Mouse (Mus musculus): Measurements from ENCODE around the gene Wdr61. TPM values are rescaled to one million over a fixed set of nuclear protein-coding genes. Genes with fewer than 3 reads are reported as not detected.
A peak's percentile ranks its signal among the peaks of the same experiment; 100 is the strongest.

Gene Wdr61
- polyA plus RNA-seq, 1 experiment from 2014 or later, result 179 TPM

- ATAC-seq (ENCODE audit: low FRiP score) (no peak), DNase-seq (ENCODE audit: low spot score, missing footprints) (no peak)
- 41% methylated on average over 8 of the region's 8 CpGs for WGBS
Measured at GRCm38 (mm10) chr9:54707288-54707999, 26.9 kb downstream of the Wdr61 start.

GRCm38 (mm10) chr9:54705561-54705960 is 28.8 kb downstream of the Wdr61 start:
- no peaks in the 10 kb centered on the region for H3K9me3 ChIP-seq (ENCODE audit: control insufficient read depth, low read length)
- no peaks in the 10 kb centered on the region for H3K4me1 ChIP-seq (ENCODE audit: control insufficient read depth, insufficient read depth, low read length)
- no peak overlapping the region for H3K4me2 ChIP-seq
- H3K4me3 ChIP-seq (ENCODE audit: low read depth, low read length), result no peak overlapping the region
- ATAC-seq (ENCODE audit: low FRiP score) (no peak), DNase-seq (ENCODE audit: low spot score, missing footprints) (no peak)
- H3K27ac ChIP-seq (ENCODE audit: low read depth, low read length), result no peak overlapping the region
- 72% methylated on average over 1 of the region's 1 CpGs for WGBS
- no peak overlapping the region for H3K9ac ChIP-seq (ENCODE audit: low read length)
- no peaks in the 10 kb centered on the region for H3K36me3 ChIP-seq (ENCODE audit: control insufficient read depth, insufficient read depth, low read length)
- peaks cover 4% of the 10 kb centered on the region for H3K27me3 ChIP-seq (ENCODE audit: control insufficient read depth, insufficient read depth, low read length)

More at GRCm38 (mm10) chr9:54707288-54707999, 26.9 kb downstream of the Wdr61 start:
- Histone ChIP-seq H3K27me3 (ENCODE audit: control insufficient read depth, insufficient read depth, low read length) (no peaks in the 10 kb centered on the region; the same call in 1 of the 2 replicates), H3K36me3 (ENCODE audit: control insufficient read depth, insufficient read depth, low read length) (no peaks in the 10 kb centered on the region), H3K4me2 (no peak overlapping the region), H3K9ac (ENCODE audit: low read length) (no peak overlapping the region), H3K9me3 (ENCODE audit: control insufficient read depth, low read length) (no peaks in the 10 kb centered on the region), H3K4me3 (ENCODE audit: low read depth, low read length) (no peak overlapping the region), H3K27ac (ENCODE audit: low read depth, low read length) (no peak overlapping the region), H3K4me1 (ENCODE audit: control insufficient read depth, insufficient read depth, low read length) (no peaks in the 10 kb centered on the region)

- 77% methylated on average over 5 of the region's 5 CpGs for WGBS
- Histone ChIP-seq H3K27ac (ENCODE audit: low read depth, low read length) (no peak overlapping the region), H3K36me3 (ENCODE audit: control insufficient read depth, insufficient read depth, low read length) (no peaks in the 10 kb centered on the region), H3K4me2 (no peak overlapping the region), H3K9me3 (ENCODE audit: control insufficient read depth, low read length) (no peaks in the 10 kb centered on the region), H3K9ac (ENCODE audit: low read length) (no peak overlapping the region), H3K4me3 (ENCODE audit: low read depth, low read length) (no peak overlapping the region), H3K4me1 (ENCODE audit: control insufficient read depth, insufficient read depth, low read length) (no peaks in the 10 kb centered on the region), H3K27me3 (ENCODE audit: control insufficient read depth, insufficient read depth, low read length) (peaks cover 13% of the 10 kb centered on the region)
- DNase-seq (ENCODE audit: low spot score, missing footprints) (no peak), ATAC-seq (ENCODE audit: low FRiP score) (no peak)
Measured at GRCm38 (mm10) chr9:54704361-54704760, 30.0 kb downstream of the Wdr61 start.

DNA sequence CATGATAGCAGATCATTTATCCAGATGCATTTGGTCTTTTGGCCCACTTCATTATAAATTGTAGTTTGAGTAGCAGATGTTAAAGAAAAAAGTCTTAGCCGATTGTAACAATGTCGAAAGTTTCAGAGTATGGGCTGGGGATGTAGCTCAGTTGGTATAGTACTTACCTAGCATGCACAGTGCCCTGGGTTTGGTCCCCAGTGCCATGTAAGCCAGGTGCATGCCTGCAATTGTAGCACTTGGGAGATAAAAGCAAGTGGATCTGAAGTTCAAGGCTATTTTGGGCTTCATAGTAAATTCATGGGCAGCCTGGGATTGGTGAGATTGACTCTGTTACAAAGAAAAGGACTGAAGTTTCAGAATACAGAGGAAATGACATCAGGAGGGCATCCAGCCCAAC is 31.7 kb downstream of the Wdr61 start:
- no peaks in the 10 kb centered on the region for H3K9me3 ChIP-seq (ENCODE audit: control insufficient read depth, low read length)
- no peak overlapping the region for H3K27ac ChIP-seq (ENCODE audit: low read depth, low read length)
- 86% methylated on average over 2 of the region's 2 CpGs for WGBS
- H3K4me2 ChIP-seq, result no peak overlapping the region
- H3K4me1 ChIP-seq (ENCODE audit: control insufficient read depth, insufficient read depth, low read length), result no peaks in the 10 kb centered on the region
- no peaks in the 10 kb centered on the region for H3K36me3 ChIP-seq (ENCODE audit: control insufficient read depth, insufficient read depth, low read length)
- H3K4me3 ChIP-seq (ENCODE audit: low read depth, low read length), result no peak overlapping the region
- no peak for DNase-seq (ENCODE audit: low spot score, missing footprints)
- H3K9ac ChIP-seq (ENCODE audit: low read length), result no peak overlapping the region
- no peak for ATAC-seq (ENCODE audit: low FRiP score)
- peaks cover 26% of the 10 kb centered on the region for H3K27me3 ChIP-seq (ENCODE audit: control insufficient read depth, insufficient read depth, low read length)

DNA sequence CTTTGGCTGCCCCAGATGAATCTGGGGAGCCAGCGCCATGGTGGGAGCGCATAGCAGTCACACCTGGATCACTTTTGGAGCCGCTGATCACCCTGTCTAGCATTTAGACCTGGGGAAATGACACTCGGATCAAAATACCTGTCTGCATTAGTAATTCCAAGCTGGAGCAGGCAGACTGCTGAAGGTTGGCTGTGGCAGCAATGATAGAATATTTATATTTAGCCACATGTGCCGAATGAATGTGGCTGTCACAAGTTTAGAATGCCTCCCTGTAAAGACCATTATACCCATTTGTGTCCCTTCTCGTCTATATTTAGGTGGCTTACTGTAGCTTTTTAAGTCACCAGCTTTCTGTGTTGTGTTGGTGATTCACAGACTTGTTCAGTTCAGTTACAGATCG is 33.6 kb downstream of the Wdr61 start:
- Histone ChIP-seq H3K4me1 (ENCODE audit: control insufficient read depth, insufficient read depth, low read length) (no peaks in the 10 kb centered on the region), H3K4me2 (no peak overlapping the region), H3K4me3 (ENCODE audit: low read depth, low read length) (no peak overlapping the region), H3K36me3 (ENCODE audit: control insufficient read depth, insufficient read depth, low read length) (no peaks in the 10 kb centered on the region), H3K27me3 (ENCODE audit: control insufficient read depth, insufficient read depth, low read length) (peaks cover 26% of the 10 kb centered on the region), H3K27ac (ENCODE audit: low read depth, low read length) (no peak overlapping the region), H3K9ac (ENCODE audit: low read length) (no peak overlapping the region), H3K9me3 (ENCODE audit: control insufficient read depth, low read length) (no peaks in the 10 kb centered on the region)
- ATAC-seq (ENCODE audit: low FRiP score) (no peak), DNase-seq (ENCODE audit: low spot score, missing footprints) (no peak)
- 83% methylated on average over 7 of the region's 7 CpGs for WGBS

DNA sequence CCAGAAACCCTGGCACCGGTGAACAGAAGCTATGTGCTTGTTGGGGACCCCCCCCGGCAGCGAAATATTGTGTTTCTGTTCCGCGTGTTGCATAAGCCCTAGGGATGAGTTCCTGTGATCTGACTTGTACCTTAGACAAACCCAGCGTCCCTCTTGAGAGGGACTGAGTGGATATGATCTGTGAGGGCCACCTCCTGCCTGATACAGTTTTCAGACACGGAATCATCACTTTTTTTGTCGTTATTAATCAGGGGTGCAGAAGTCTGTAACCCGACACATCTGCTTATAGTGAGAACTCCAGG is 34.2 kb downstream of the Wdr61 start:
- no peak overlapping the region for H3K27ac ChIP-seq (ENCODE audit: low read depth, low read length)
- peaks cover 26% of the 10 kb centered on the region for H3K27me3 ChIP-seq (ENCODE audit: control insufficient read depth, insufficient read depth, low read length)
- ATAC-seq (ENCODE audit: low FRiP score) (no peak), DNase-seq (ENCODE audit: low spot score, missing footprints) (no peak)
- peak overlapping the region; percentile 59; the same call in 1 of the 2 replicates for H3K9ac ChIP-seq (ENCODE audit: low read length)
- H3K36me3 ChIP-seq (ENCODE audit: control insufficient read depth, insufficient read depth, low read length), result no peaks in the 10 kb centered on the region
- WGBS, result 37% methylated on average over 9 of the region's 9 CpGs
- no peaks in the 10 kb centered on the region for H3K9me3 ChIP-seq (ENCODE audit: control insufficient read depth, low read length)
- H3K4me3 ChIP-seq (ENCODE audit: low read depth, low read length), result peak overlapping the region; percentile 47
- H3K4me2 ChIP-seq, result peak overlapping the region; percentile 76
- H3K4me1 ChIP-seq (ENCODE audit: control insufficient read depth, insufficient read depth, low read length), result no peaks in the 10 kb centered on the region

DNA sequence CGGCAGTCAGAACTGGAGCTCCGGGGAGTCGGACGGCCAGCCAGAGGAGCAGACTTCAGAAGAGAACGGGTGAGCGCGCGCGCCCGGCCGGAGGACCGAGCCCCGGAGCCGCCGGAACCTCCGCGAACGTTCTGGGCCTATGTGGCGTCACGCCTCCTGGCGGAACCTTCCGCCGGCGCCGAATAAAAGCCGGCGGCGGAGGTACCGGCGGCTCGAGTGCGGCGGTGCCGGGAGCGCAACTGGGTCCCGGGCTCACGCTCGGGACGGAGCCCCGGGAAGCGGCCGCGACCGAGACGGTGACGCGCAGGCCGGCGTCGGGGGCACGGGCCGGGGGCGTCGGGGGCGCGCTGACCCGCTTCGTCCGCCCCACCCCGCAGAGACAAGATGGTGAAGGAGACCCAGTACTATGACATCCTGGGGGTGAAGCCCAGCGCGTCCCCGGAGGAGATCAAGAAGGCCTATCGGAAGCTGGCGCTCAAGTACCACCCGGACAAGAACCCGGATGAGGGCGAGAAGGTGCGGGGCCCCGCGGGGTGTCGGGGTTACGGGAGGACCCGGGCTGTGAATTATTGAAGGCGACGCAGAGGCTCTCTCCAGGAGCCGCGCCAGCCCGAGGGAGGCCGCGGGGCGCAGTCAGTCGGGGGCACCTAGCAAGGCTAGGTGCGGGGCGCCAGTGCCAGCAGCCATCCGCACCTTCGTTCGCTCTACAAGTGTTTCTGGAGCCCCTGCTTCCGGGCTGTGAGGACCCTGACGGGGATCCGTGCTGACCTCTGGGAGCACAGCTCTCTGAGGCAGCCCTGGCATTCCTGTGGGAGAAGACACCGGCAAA is 34.8 kb downstream of the Wdr61 start:
- H3K4me1 ChIP-seq (ENCODE audit: control insufficient read depth, insufficient read depth, low read length), result no peaks in the 10 kb centered on the region
- peak overlapping the region; percentile 76 for H3K4me2 ChIP-seq
- H3K9ac ChIP-seq (ENCODE audit: low read length), result peak overlapping the region; percentile 59
- peak overlapping the region; percentile 47 for H3K4me3 ChIP-seq (ENCODE audit: low read depth, low read length)
- DNase-seq (ENCODE audit: low spot score, missing footprints) (peak; percentile 96), ATAC-seq (ENCODE audit: low FRiP score) (peak; percentile 77)
- peaks cover 26% of the 10 kb centered on the region for H3K27me3 ChIP-seq (ENCODE audit: control insufficient read depth, insufficient read depth, low read length)
- H3K27ac ChIP-seq (ENCODE audit: low read depth, low read length), result no peak overlapping the region
- under 1% methylated on average over 91 of the region's 92 CpGs for WGBS
- no peaks in the 10 kb centered on the region for H3K9me3 ChIP-seq (ENCODE audit: control insufficient read depth, low read length)
- H3K36me3 ChIP-seq (ENCODE audit: control insufficient read depth, insufficient read depth, low read length), result no peaks in the 10 kb centered on the region

DNA sequence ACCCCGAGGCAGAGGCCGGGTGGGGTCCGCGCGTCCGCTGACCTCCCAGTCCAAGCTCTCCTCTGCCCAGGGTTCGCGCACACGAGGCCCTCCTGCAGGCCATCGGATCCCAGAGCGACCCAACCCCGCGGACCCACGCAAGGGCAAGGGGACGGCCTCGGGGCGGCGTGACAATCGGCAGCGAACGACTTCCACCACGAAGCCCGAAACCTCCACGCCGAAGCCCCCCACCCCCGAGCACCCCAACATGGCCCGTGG is 35.3 kb downstream of the Wdr61 start:
- no peak overlapping the region for H3K27ac ChIP-seq (ENCODE audit: low read depth, low read length)
- H3K4me2 ChIP-seq, result peak overlapping the region; percentile 76
- WGBS, result 11% methylated on average over 27 of the region's 27 CpGs
- DNase-seq (ENCODE audit: low spot score, missing footprints), result no peak
- peak overlapping the region; percentile 47 for H3K4me3 ChIP-seq (ENCODE audit: low read depth, low read length)
- ATAC-seq (ENCODE audit: low FRiP score), result no peak; the same call in none of the 2 replicates
- H3K9ac ChIP-seq (ENCODE audit: low read length), result peak overlapping the region; percentile 59
- no peaks in the 10 kb centered on the region for H3K36me3 ChIP-seq (ENCODE audit: control insufficient read depth, insufficient read depth, low read length)
- H3K27me3 ChIP-seq (ENCODE audit: control insufficient read depth, insufficient read depth, low read length), result peaks cover 26% of the 10 kb centered on the region
- no peaks in the 10 kb centered on the region for H3K9me3 ChIP-seq (ENCODE audit: control insufficient read depth, low read length)
- no peaks in the 10 kb centered on the region for H3K4me1 ChIP-seq (ENCODE audit: control insufficient read depth, insufficient read depth, low read length)

DNA sequence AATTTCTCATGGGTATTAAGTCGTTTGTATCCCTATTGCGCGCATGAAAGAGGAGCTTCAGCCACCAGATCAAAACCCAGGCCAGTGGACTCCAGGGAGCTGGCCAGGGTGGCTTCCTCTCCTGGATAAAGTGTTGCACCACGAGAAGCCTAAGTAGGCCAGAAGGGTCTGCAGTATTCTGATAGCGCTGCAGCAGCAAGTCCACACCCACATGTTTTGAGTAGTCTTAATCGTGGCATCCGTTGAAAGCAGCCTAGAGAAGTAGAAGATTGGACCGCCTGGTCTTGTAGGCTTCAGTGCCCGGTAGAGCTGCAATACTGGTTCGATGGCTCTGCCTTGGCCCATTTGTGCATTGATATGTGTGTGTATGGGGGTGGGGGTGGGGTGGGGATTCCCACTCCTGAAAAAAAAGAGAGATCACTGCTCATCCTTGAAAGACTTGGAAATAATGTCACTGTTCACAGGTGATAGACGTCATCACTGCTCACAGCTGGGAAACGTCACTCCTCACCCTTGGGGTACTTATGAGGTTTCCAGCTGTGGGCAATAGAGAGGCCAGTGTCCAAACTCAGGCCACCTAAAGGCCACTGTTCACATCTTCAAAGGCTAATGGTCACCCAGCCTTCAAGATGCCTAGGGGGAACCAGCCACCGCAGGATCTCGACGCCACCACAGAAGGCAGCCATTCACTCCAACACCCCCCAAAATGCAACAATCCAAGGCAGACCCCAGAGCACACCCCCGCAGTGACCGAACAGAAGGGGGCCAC is 35.8 kb downstream of the Wdr61 start, which contains the start of gene Dnaja4:
Gene Dnaja4 (plus strand): TSS at position 556 of the 769 bp plus-strand sequence.
- Histone ChIP-seq H3K27ac (ENCODE audit: low read depth, low read length) (no peak within 1 kb of the TSS), H3K9me3 (ENCODE audit: control insufficient read depth, low read length) (no peaks in the 10 kb centered on the region), H3K27me3 (ENCODE audit: control insufficient read depth, insufficient read depth, low read length) (peaks cover 26% of the 10 kb centered on the region), H3K9ac (ENCODE audit: low read length) (peak within 1 kb of the TSS; percentile 59), H3K36me3 (ENCODE audit: control insufficient read depth, insufficient read depth, low read length) (no peaks in the 10 kb centered on the region), H3K4me3 (ENCODE audit: low read depth, low read length) (peak within 1 kb of the TSS; percentile 47), H3K4me1 (ENCODE audit: control insufficient read depth, insufficient read depth, low read length) (no peaks in the 10 kb centered on the region), H3K4me2 (peak within 1 kb of the TSS; percentile 76)
- DNase-seq (ENCODE audit: low spot score, missing footprints) (no peak), ATAC-seq (ENCODE audit: low FRiP score) (peak; percentile 51)
- WGBS, result 71% methylated on average over 17 of the region's 17 CpGs

Data from midbrain, embryonic 11.5 days (tissue).